Mouse (Mus musculus) liver, adult 2 months (tissue): ENCODE measurements around the gene Arhgap31. TPM values are rescaled to one million over a fixed set of nuclear protein-coding genes. Genes with fewer than 3 reads are reported as not detected.

Source experiments
- DNase-seq: peaks from one replicate; pipeline ENCODE4 v3.0.0-alpha.2; 2011; ENCODE audit warnings: low read depth, low spot score; ENCODE audit errors: extremely low read depth
- H3K27ac ChIP-seq: fragments of 200-500 bp; replicated peaks from 2 replicates; pipeline ENCODE4 v1.5.1; 2012; ENCODE audit warnings: low read depth, mild to moderate bottlenecking, control low read depth, inconsistent platforms, low read length; ENCODE audit not compliant: insufficient read depth
- H3K27me3 ChIP-seq: fragments of 200-500 bp; 2 replicates; pipeline ENCODE4 v1.6.1; 2012; ENCODE audit warnings: mild to moderate bottlenecking, moderate library complexity, low read length, inconsistent platforms; ENCODE audit not compliant: control insufficient read depth, insufficient read depth
- H3K36me3 ChIP-seq: fragments of 200-500 bp; 2 replicates; pipeline ENCODE4 v1.6.1; 2012; ENCODE audit warnings: low read length, inconsistent platforms; ENCODE audit not compliant: control insufficient read depth, insufficient read depth
- H3K4me1 ChIP-seq: fragments of 200-500 bp; 2 replicates; pipeline ENCODE4 v1.6.1; 2011; ENCODE audit warnings: low read length; ENCODE audit not compliant: control insufficient read depth, insufficient read depth
- H3K4me3 ChIP-seq: fragments of 200-500 bp; 2 replicates; pipeline ENCODE4 v1.5.1; 2011; ENCODE audit warnings: low read depth, mild to moderate bottlenecking, control low read depth, low read length, moderate library complexity; ENCODE audit not compliant: insufficient read depth
- H3K79me2 ChIP-seq: fragments of 200-500 bp; 2 replicates; pipeline ENCODE4 v1.6.1; 2012; ENCODE audit warnings: inconsistent platforms, mild to moderate bottlenecking, low read length, moderate library complexity; ENCODE audit not compliant: control insufficient read depth, insufficient read depth
- H3K9ac ChIP-seq: fragments of 200-500 bp; 2 replicates; pipeline ENCODE4 v1.6.1; 2012; ENCODE audit warnings: low read depth, mild to moderate bottlenecking, control low read depth, inconsistent platforms, low read length
- CTCF ChIP-seq: fragments of 200-500 bp; IDR thresholded peaks from 2 replicates; pipeline ENCODE4 v1.5.1; 2011; ENCODE audit warnings: low read depth, low read length, control low read depth
- POLR2A ChIP-seq: fragments of 200-500 bp; IDR thresholded peaks from 2 replicates; pipeline ENCODE4 v1.6.1; 2011; ENCODE audit warnings: low read length, control low read depth; ENCODE audit not compliant: insufficient read depth; ENCODE audit errors: extremely low read depth
- WGBS: fragments of 180-500 bp; shearing (Covaris S2); methylation state at CpG from one replicate; pipeline ENCODE4 v1.1.7; 2018; 5-methylcytosine and 5-hydroxymethylcytosine counted together
- polyA plus RNA-seq: library from polyadenylated mRNA; depleted of rRNA; stranded (reverse); fragments of >200 nt; gene quantifications from 2 replicates; pipeline ENCODE4 v1.2.3, GENCODE M21; 2012
- total RNA-seq: library from RNA; depleted of rRNA; stranded (reverse); fragments of >200 nt; gene quantifications from 2 replicates; pipeline ENCODE4 v1.2.3, GENCODE M21; 2014

Gene Arhgap31
- total and polyA plus RNA-seq, 2 experiments = 1.4 to 3.0 TPM

GRCm38 (mm10) chr16:38697611-38698010 lies 15.5 kb downstream of the Arhgap31 start:
- no peak for DNase-seq

DNA sequence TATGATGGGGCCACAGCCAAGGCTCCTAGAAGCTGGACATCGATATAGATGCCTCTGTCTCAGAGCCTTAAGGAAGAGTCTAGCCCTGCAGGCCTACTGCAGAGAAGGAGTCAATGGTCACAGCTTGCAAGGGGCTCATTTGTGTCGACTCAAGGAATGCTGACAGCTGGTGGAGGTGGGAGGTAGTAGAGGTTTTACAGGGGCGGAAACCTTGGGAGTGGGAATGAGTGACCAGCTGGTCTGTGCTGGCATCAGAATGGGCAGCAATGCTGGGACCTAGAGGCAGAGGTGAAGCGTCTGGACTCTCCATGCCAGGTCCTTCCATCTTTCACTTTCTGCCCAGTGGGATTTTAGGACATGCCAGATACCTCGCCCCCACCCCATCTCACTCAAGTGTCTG lies 17.5 kb downstream of the Arhgap31 start:
- no peak overlapping the region for H3K27ac ChIP-seq
- no peak overlapping the region for H3K9ac ChIP-seq
- H3K27me3 ChIP-seq = peaks cover 2% of the 10 kb centered on the region; the same call in 1 of the 2 replicates
- TF ChIP-seq CTCF (no peak), POLR2A (no peak)
- no peak for DNase-seq
- H3K79me2 ChIP-seq = no peaks in the 10 kb centered on the region
- no peaks in the 10 kb centered on the region for H3K36me3 ChIP-seq
- peaks cover 2% of the 10 kb centered on the region for H3K4me1 ChIP-seq
- H3K4me3 ChIP-seq = no peak overlapping the region
- WGBS = 80% methylated on average over 5 of the region's 5 CpGs

More at GRCm38 (mm10) chr16:38697611-38698010, 15.5 kb downstream of the Arhgap31 start:
- peaks cover 2% of the 10 kb centered on the region for H3K4me1 ChIP-seq
- no peak overlapping the region for H3K4me3 ChIP-seq
- no peak overlapping the region for H3K27ac ChIP-seq
- 82% methylated on average over 5 of the region's 5 CpGs for WGBS
- H3K9ac ChIP-seq = no peak overlapping the region
- H3K27me3 ChIP-seq = peaks cover 2% of the 10 kb centered on the region; the same call in 1 of the 2 replicates
- H3K36me3 ChIP-seq = no peaks in the 10 kb centered on the region
- no peaks in the 10 kb centered on the region for H3K79me2 ChIP-seq
- TF ChIP-seq POLR2A (no peak), CTCF (no peak)

GRCm38 (mm10) chr16:38694906-38695540 lies 18.1 kb downstream of the Arhgap31 start:
- H3K79me2 ChIP-seq = no peaks in the 10 kb centered on the region
- no peak overlapping the region for H3K9ac ChIP-seq

DNA sequence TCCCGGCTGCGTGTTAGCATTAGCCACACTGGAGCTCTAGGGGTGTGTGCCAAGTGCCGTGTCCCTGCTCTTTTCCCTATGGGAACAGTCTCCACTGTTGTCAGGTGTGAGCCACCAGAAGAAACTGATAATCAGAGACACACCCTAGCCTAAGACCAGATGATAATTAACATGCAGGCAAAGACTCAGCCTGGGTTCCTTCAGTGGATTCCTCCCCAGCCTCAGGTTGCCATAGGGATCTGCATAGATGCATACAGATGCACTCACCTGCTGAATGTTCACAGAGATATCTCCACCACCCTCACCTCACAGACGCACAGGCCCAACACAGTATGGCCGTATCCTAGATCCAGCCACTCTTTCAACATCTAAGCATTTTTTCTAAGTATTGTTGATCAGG lies 22.6 kb downstream of the Arhgap31 start:
- TF ChIP-seq CTCF (no peak), POLR2A (no peak)
- Histone ChIP-seq H3K27ac (no peak overlapping the region), H3K9ac (no peak overlapping the region), H3K4me1 (peaks cover 2% of the 10 kb centered on the region; the same call in 1 of the 2 replicates), H3K27me3 (peaks cover under 1% of the 10 kb centered on the region; the same call in 1 of the 2 replicates), H3K36me3 (no peaks in the 10 kb centered on the region), H3K79me2 (no peaks in the 10 kb centered on the region), H3K4me3 (no peak overlapping the region)
- DNase-seq = no peak
- WGBS = 92% methylated on average over 5 of the region's 5 CpGs

More at GRCm38 (mm10) chr16:38694906-38695540, 18.1 kb downstream of the Arhgap31 start:
- WGBS = 84% methylated on average over 6 of the region's 6 CpGs
- peaks cover 2% of the 10 kb centered on the region for H3K4me1 ChIP-seq
- peaks cover 2% of the 10 kb centered on the region; the same call in 1 of the 2 replicates for H3K27me3 ChIP-seq
- no peak for TF ChIP-seq CTCF
- TF ChIP-seq POLR2A = no peak
- no peak for DNase-seq
- H3K36me3 ChIP-seq = no peaks in the 10 kb centered on the region
- H3K4me3 ChIP-seq = no peak overlapping the region
- no peak overlapping the region for H3K27ac ChIP-seq

GRCm38 (mm10) chr16:38689786-38690185 lies 23.3 kb downstream of the Arhgap31 start:
- H3K79me2 ChIP-seq = no peaks in the 10 kb centered on the region
- no peaks in the 10 kb centered on the region for H3K36me3 ChIP-seq
- TF ChIP-seq CTCF (no peak), POLR2A (no peak)
- no peak overlapping the region for H3K9ac ChIP-seq
- H3K4me3 ChIP-seq = no peak overlapping the region
- 89% methylated on average over 10 of the region's 10 CpGs for WGBS
- H3K27ac ChIP-seq = no peak overlapping the region
- no peak for DNase-seq
- no peaks in the 10 kb centered on the region; the same call in 1 of the 2 replicates for H3K27me3 ChIP-seq
- H3K4me1 ChIP-seq = no peaks in the 10 kb centered on the region

- no peak overlapping the region for H3K9ac ChIP-seq
- H3K4me3 ChIP-seq = no peak overlapping the region
- TF ChIP-seq CTCF (no peak), POLR2A (no peak)
- no peak overlapping the region for H3K27ac ChIP-seq
- no peaks in the 10 kb centered on the region for H3K4me1 ChIP-seq
- no peaks in the 10 kb centered on the region; the same call in 1 of the 2 replicates for H3K27me3 ChIP-seq
- WGBS = 75% methylated on average over 12 of the region's 12 CpGs
- no peaks in the 10 kb centered on the region for H3K79me2 ChIP-seq
- H3K36me3 ChIP-seq = no peaks in the 10 kb centered on the region
- no peak for DNase-seq
Measured at GRCm38 (mm10) chr16:38688531-38689264, 24.4 kb downstream of the Arhgap31 start.
